Mouse (Mus musculus) liver, embryonic 11.5 days (tissue): ENCODE data around the gene Gk2. TPM values are rescaled to one million over a fixed set of nuclear protein-coding genes. Genes with fewer than 3 reads are reported as not detected.

Experiments used
- ATAC-seq: fragments of 200-750 bp; cut with Nextera tagmentation; replicated peaks from 2 replicates; pipeline ENCODE4 v1.8.0; 2017; ENCODE audit warnings: moderate number of reproducible peaks, mild to moderate bottlenecking, moderate TSS enrichment, moderate library complexity; ENCODE audit not compliant: low FRiP score
- DNase-seq: peaks from one replicate; pipeline ENCODE4 v3.0.0-alpha.2; 2017; ENCODE audit warnings: low spot score
- H3K27ac ChIP-seq: fragments of 300-500 bp; sonication (generic); 2 replicates; pipeline ENCODE4 v1.5.1; 2014; ENCODE audit warnings: mild to moderate bottlenecking, low read depth, low read length, control low read depth
- H3K27me3 ChIP-seq: fragments of 300-500 bp; sonication (generic); replicated peaks from 2 replicates; pipeline ENCODE4 v1.6.1; 2014; ENCODE audit warnings: low read length, mixed read lengths; ENCODE audit not compliant: control insufficient read depth, insufficient read depth
- H3K36me3 ChIP-seq: fragments of 300-500 bp; sonication (generic); 2 replicates; pipeline ENCODE4 v1.6.1; 2014; ENCODE audit warnings: mild to moderate bottlenecking, low read length, moderate library complexity, mixed read lengths; ENCODE audit not compliant: control insufficient read depth, insufficient read depth
- H3K4me1 ChIP-seq: fragments of 300-500 bp; sonication (generic); replicated peaks from 2 replicates; pipeline ENCODE4 v1.6.1; 2014; ENCODE audit warnings: low read length, mixed read lengths; ENCODE audit not compliant: control insufficient read depth, insufficient read depth
- H3K4me2 ChIP-seq: fragments of 300-500 bp; sonication (generic); 2 replicates; pipeline ENCODE4 v1.6.1; 2014; ENCODE audit warnings: mild to moderate bottlenecking, control low read depth, moderate library complexity
- H3K4me3 ChIP-seq: fragments of 300-500 bp; sonication (generic); 2 replicates; pipeline ENCODE4 v1.5.1; 2014; ENCODE audit warnings: low read depth, low read length, control low read depth
- H3K9ac ChIP-seq: fragments of 300-500 bp; sonication (generic); 2 replicates; pipeline ENCODE4 v1.6.1; 2014; ENCODE audit warnings: low read depth, low read length, control low read depth
- H3K9me3 ChIP-seq: fragments of 300-500 bp; sonication (generic); 2 replicates; pipeline ENCODE4 v1.6.1; 2016; ENCODE audit warnings: low read length, inconsistent platforms, mixed read lengths; ENCODE audit not compliant: control insufficient read depth
- WGBS: fragments of 180-500 bp; shearing (Covaris S2); extraction: QIAGEN DNeasy Blood & Tissue Kit; methylation state at CpG from one replicate; pipeline ENCODE4 v1.1.7; 2014; 5-methylcytosine and 5-hydroxymethylcytosine counted together
- polyA plus RNA-seq: library from polyadenylated mRNA; unstranded; fragments of >200 nt; fragmentation: Nextera tagmentation; extraction: Ambion mirVana; gene quantifications from 2 replicates; pipeline ENCODE4 v1.2.1, GENCODE M21; 2014

Gk2 gene
- not detected in 2 replicates for polyA plus RNA-seq

- Histone ChIP-seq H3K27me3 (no peaks in the 10 kb centered on the region), H3K4me1 (no peaks in the 10 kb centered on the region), H3K9me3 (no peaks in the 10 kb centered on the region), H3K4me2 (no peak within 1 kb of the TSS), H3K36me3 (no peaks in the 10 kb centered on the region), H3K4me3 (no peak within 1 kb of the TSS), H3K27ac (no peak within 1 kb of the TSS), H3K9ac (no peak within 1 kb of the TSS)
- no peak for DNase-seq
- 88% methylated on average over 10 of the region's 10 CpGs for whole genome bisulfite sequencing
- no peak for ATAC-seq
These were observed at the start of gene Gk2 for GRCm38 (mm10) chr5:97456816-97457215. TSS of gene Gk2 (minus strand) at chr5:97457021.

GRCm38 (mm10) chr5:97498041-97498440 is 41.2 kb upstream of the Gk2 start:
- H3K9ac ChIP-seq: no peak overlapping the region
- H3K4me3 ChIP-seq: no peak overlapping the region
- no peaks in the 10 kb centered on the region for H3K4me1 ChIP-seq
- no peak for ATAC-seq
- no peaks in the 10 kb centered on the region for H3K36me3 ChIP-seq
- no peak overlapping the region for H3K27ac ChIP-seq
- H3K9me3 ChIP-seq: no peaks in the 10 kb centered on the region
- H3K4me2 ChIP-seq: no peak overlapping the region
- no peak for DNase-seq
- no peaks in the 10 kb centered on the region for H3K27me3 ChIP-seq

- H3K36me3 ChIP-seq: no peaks in the 10 kb centered on the region
- H3K4me2 ChIP-seq: no peak overlapping the region
- no peak overlapping the region for H3K27ac ChIP-seq
- no peak overlapping the region for H3K9ac ChIP-seq
- no peaks in the 10 kb centered on the region for H3K4me1 ChIP-seq
- ATAC-seq: no peak
- DNase-seq: no peak
- H3K9me3 ChIP-seq: no peaks in the 10 kb centered on the region
- H3K27me3 ChIP-seq: no peaks in the 10 kb centered on the region
- WGBS: 74% methylated on average over 5 of the region's 5 CpGs
- H3K4me3 ChIP-seq: no peak overlapping the region
These were observed 38.8 kb upstream of the Gk2 start for GRCm38 (mm10) chr5:97495488-97496092.

GRCm38 (mm10) chr5:97493421-97493820 is 36.6 kb upstream of the Gk2 start:
- H3K27me3 ChIP-seq: no peaks in the 10 kb centered on the region
- H3K27ac ChIP-seq: no peak overlapping the region
- no peaks in the 10 kb centered on the region for H3K36me3 ChIP-seq
- WGBS: 81% methylated on average over 5 of the region's 5 CpGs
- H3K9ac ChIP-seq: no peak overlapping the region
- no peaks in the 10 kb centered on the region for H3K4me1 ChIP-seq
- no peaks in the 10 kb centered on the region for H3K9me3 ChIP-seq
- no peak overlapping the region for H3K4me2 ChIP-seq
- ATAC-seq: no peak
- no peak overlapping the region for H3K4me3 ChIP-seq
- no peak for DNase-seq

GRCm38 (mm10) chr5:97486141-97486540 is 29.3 kb upstream of the Gk2 start:
- H3K4me3 ChIP-seq: no peak overlapping the region
- H3K4me2 ChIP-seq: no peak overlapping the region
- no peaks in the 10 kb centered on the region for H3K27me3 ChIP-seq
- H3K9me3 ChIP-seq: no peaks in the 10 kb centered on the region
- H3K4me1 ChIP-seq: no peaks in the 10 kb centered on the region
- no peak overlapping the region for H3K9ac ChIP-seq
- whole genome bisulfite sequencing: 81% methylated on average over 5 of the region's 5 CpGs
- no peak overlapping the region for H3K27ac ChIP-seq
- DNase-seq: no peak
- ATAC-seq: no peak
- no peaks in the 10 kb centered on the region for H3K36me3 ChIP-seq

GRCm38 (mm10) chr5:97479991-97480390 is 23.2 kb upstream of the Gk2 start:
- WGBS: 62% methylated on average over 1 of the region's 1 CpGs
- no peak overlapping the region for H3K4me3 ChIP-seq
- no peak for DNase-seq
- H3K27me3 ChIP-seq: no peaks in the 10 kb centered on the region
- no peaks in the 10 kb centered on the region for H3K4me1 ChIP-seq
- no peaks in the 10 kb centered on the region for H3K9me3 ChIP-seq
- H3K27ac ChIP-seq: no peak overlapping the region
- ATAC-seq: no peak
- no peaks in the 10 kb centered on the region for H3K36me3 ChIP-seq
- no peak overlapping the region for H3K9ac ChIP-seq
- H3K4me2 ChIP-seq: no peak overlapping the region

- 87% methylated on average over 7 of the region's 7 CpGs for WGBS
- no peak for DNase-seq
- Histone ChIP-seq H3K4me2 (no peak overlapping the region), H3K36me3 (no peaks in the 10 kb centered on the region), H3K27ac (no peak overlapping the region), H3K9me3 (no peaks in the 10 kb centered on the region), H3K4me3 (no peak overlapping the region), H3K27me3 (no peaks in the 10 kb centered on the region), H3K9ac (no peak overlapping the region), H3K4me1 (no peaks in the 10 kb centered on the region)
- no peak for ATAC-seq
These were observed 10.4 kb upstream of the Gk2 start for GRCm38 (mm10) chr5:97467246-97467645.

GRCm38 (mm10) chr5:97466430-97467158 is 9.8 kb upstream of the Gk2 start:
- Histone ChIP-seq H3K9me3 (no peaks in the 10 kb centered on the region), H3K9ac (no peak overlapping the region), H3K27me3 (no peaks in the 10 kb centered on the region), H3K27ac (no peak overlapping the region), H3K36me3 (no peaks in the 10 kb centered on the region), H3K4me3 (no peak overlapping the region), H3K4me2 (no peak overlapping the region), H3K4me1 (no peaks in the 10 kb centered on the region)
- 83% methylated on average over 10 of the region's 10 CpGs for WGBS
- no peak for DNase-seq
- ATAC-seq: no peak

- Histone ChIP-seq H3K9ac (no peak overlapping the region), H3K9me3 (no peaks in the 10 kb centered on the region), H3K27ac (no peak overlapping the region), H3K4me3 (no peak overlapping the region), H3K4me2 (no peak overlapping the region), H3K36me3 (no peaks in the 10 kb centered on the region), H3K27me3 (no peaks in the 10 kb centered on the region), H3K4me1 (no peaks in the 10 kb centered on the region)
- 75% methylated on average over 3 of the region's 3 CpGs for WGBS
- DNase-seq: no peak
- no peak for ATAC-seq
These were observed 9.1 kb upstream of the Gk2 start for GRCm38 (mm10) chr5:97465956-97466355.
